Mouse (Mus musculus) lung, adult 2 months (tissue): ENCODE data around the gene Gtsf1l.

Experiments used
- CTCF ChIP-seq: fragments of 200-500 bp; IDR thresholded peaks from 2 replicates; pipeline ENCODE4 v1.5.1; 2011; ENCODE audit warnings: mild to moderate bottlenecking, low read length, control low read depth; ENCODE audit not compliant: insufficient read depth
- POLR2A ChIP-seq: fragments of 200-500 bp; IDR thresholded peaks from 2 replicates; pipeline ENCODE4 v1.6.1; 2011; ENCODE audit warnings: low read depth, mild to moderate bottlenecking, control low read depth, low read length, borderline replicate concordance; ENCODE audit errors: extremely low read depth

- TF ChIP-seq POLR2A (no peak), CTCF (no peak)
Observed at GRCm38 (mm10) chr2:163102216-163102615, 14.6 kb upstream of the Gtsf1l start.
